Mouse (Mus musculus) layer of hippocampus, adult 18-20 months (tissue): ENCODE data around the gene Gm10100. TPM values are rescaled to one million over a fixed set of nuclear protein-coding genes. Genes with fewer than 3 reads are reported as not detected.
"Not testable (repeated sequence)": the region's sequence is repeated elsewhere in the genome, so short reads cannot be mapped to it uniquely, and the experiment has no call there.

Source experiments
- DNase-seq, 2 experiments: peaks; one replicate each; pipeline ENCODE4 v3.0.0; 2022; ENCODE audit warnings: low spot score in 2 of 2
- long read RNA-seq: library from polyadenylated mRNA; stranded (forward); transcript quantifications from one replicate; pipeline ENCODE4 v2.0.0, GENCODE M21; 2021
- total RNA-seq, 2 experiments: library from RNA; stranded (reverse); gene quantifications; 2 replicates each; pipeline ENCODE4 v1.2.3; 2021

Gene Gm10100
- total RNA-seq = not detected
- long read RNA-seq = 0 reads

- no peak for DNase-seq
Measured at GRCm38 (mm10) chr10:77726186-77726585, at the start of gene Gm10100. Gene Gm10100 (plus strand): TSS chr10:77726486.

GRCm38 (mm10) chr10:77677562-77677961 lies 48.7 kb upstream of the Gm10100 start:
- no peak for DNase-seq

- peak in 1 of 2 experiments; percentile 31 for DNase-seq
Measured at GRCm38 (mm10) chr10:77682994-77683393, 43.3 kb upstream of the Gm10100 start.

- DNase-seq = no peak
Measured at GRCm38 (mm10) chr10:77684181-77684580, 42.1 kb upstream of the Gm10100 start.

- no peak for DNase-seq
Measured at GRCm38 (mm10) chr10:77685895-77686664, 40.2 kb upstream of the Gm10100 start, which contains the start of gene Tspear. Gene Tspear (plus strand): TSS chr10:77686569.

GRCm38 (mm10) chr10:77687021-77687420 lies 39.3 kb upstream of the Gm10100 start:
- no peak for DNase-seq

- DNase-seq = not testable (repeated sequence)
Measured at GRCm38 (mm10) chr10:77690356-77690807, 35.9 kb upstream of the Gm10100 start, which contains the start of gene Gm19402. Gene Gm19402 (minus strand): TSS chr10:77690757.

- DNase-seq = no peak
Measured at GRCm38 (mm10) chr10:77697133-77697532, 29.2 kb upstream of the Gm10100 start, which contains the start of gene Gm9508. Gene Gm9508 (minus strand): TSS chr10:77697233.

GRCm38 (mm10) chr10:77706326-77706725 lies 20.0 kb upstream of the Gm10100 start, which contains the start of gene Gm10272:
Gene Gm10272 (plus strand): TSS chr10:77706626.
- DNase-seq = no peak

- DNase-seq = peak in 1 of 2 experiments; percentile 14
Measured at GRCm38 (mm10) chr10:77709831-77710230, 16.5 kb upstream of the Gm10100 start.

GRCm38 (mm10) chr10:77711157-77711556 lies 15.1 kb upstream of the Gm10100 start, which contains the start of gene Gm10024:
Gene Gm10024 (plus strand): TSS chr10:77711457.
- not testable (repeated sequence) for DNase-seq

- DNase-seq = no peak
Measured at GRCm38 (mm10) chr10:77713734-77714133, 12.6 kb upstream of the Gm10100 start.

- no peak for DNase-seq
Measured at GRCm38 (mm10) chr10:77715507-77715906, 10.8 kb upstream of the Gm10100 start, which contains the start of gene Gm10142. Gene Gm10142 (plus strand): TSS chr10:77715807.

- not testable (repeated sequence) for DNase-seq
Measured at GRCm38 (mm10) chr10:77720299-77720698, 6.0 kb upstream of the Gm10100 start, which contains the start of gene Krtap12-1. Gene Krtap12-1 (plus strand): TSS chr10:77720599.

- DNase-seq = no peak
Measured at GRCm38 (mm10) chr10:77724855-77725254, 1.4 kb upstream of the Gm10100 start.

- peak in 1 of 2 experiments; percentile 13 for DNase-seq
Measured at GRCm38 (mm10) chr10:77728280-77728679, 2.0 kb downstream of the Gm10100 start.

GRCm38 (mm10) chr10:77729241-77729640 lies 3.0 kb downstream of the Gm10100 start:
- no peak for DNase-seq

GRCm38 (mm10) chr10:77735928-77736327 lies 9.6 kb downstream of the Gm10100 start:
- DNase-seq = no peak

GRCm38 (mm10) chr10:77738929-77739328 lies 12.6 kb downstream of the Gm10100 start:
- no peak for DNase-seq

GRCm38 (mm10) chr10:77741924-77742688 lies 15.8 kb downstream of the Gm10100 start, which contains the start of gene Gm18596:
Gene Gm18596 (minus strand): TSS chr10:77742638.
- DNase-seq = peak in 1 of 2 experiments; percentile 16

GRCm38 (mm10) chr10:77750686-77751085 lies 24.4 kb downstream of the Gm10100 start:
- not testable (repeated sequence) for DNase-seq
